Mouse (Mus musculus): Measurements from ENCODE around the gene Agbl4. TPM values are rescaled to one million over a fixed set of nuclear protein-coding genes. Genes with fewer than 3 reads are reported as not detected.

The Agbl4 gene
- polyA plus RNA-seq, 1 experiment from 2014 or later = 2.1 TPM

- Histone ChIP-seq H3K4me1 (peaks cover 40% of the 10 kb centered on the region), H3K27ac (no peak overlapping the region)
Measured at GRCm38 (mm10) chr4:111417716-111418115, 1020.3 kb downstream of the Agbl4 start.

DNA sequence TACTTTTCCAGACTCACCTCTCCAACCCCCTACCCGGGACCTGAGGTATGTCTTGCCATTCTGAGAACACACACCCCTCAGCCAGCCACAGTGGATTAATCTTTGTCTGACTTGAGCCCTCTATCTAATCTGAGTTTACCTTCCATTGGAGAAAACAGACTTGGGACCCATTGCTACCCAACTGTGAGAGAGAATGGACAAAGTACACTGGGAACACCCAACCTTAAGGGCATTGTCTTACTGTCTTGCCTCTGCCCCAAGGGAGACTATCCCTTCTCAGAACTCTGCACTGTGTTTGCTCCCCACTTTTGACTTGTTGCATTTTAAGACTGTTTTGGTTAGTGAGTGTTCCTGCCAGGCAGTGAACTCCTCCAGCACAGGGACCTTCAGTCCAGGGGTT is 1022.0 kb downstream of the Agbl4 start:
- Histone ChIP-seq H3K9ac (no peak overlapping the region), H3K27ac (no peak overlapping the region), H3K4me3 (no peak overlapping the region), H3K9me3 (replicated peaks) (no peaks in the 10 kb centered on the region), H3K27me3 (no peaks in the 10 kb centered on the region), H3K4me2 (replicated peaks) (no peak overlapping the region), H3K36me3 (peaks cover 17% of the 10 kb centered on the region), H3K4me1 (peaks cover 36% of the 10 kb centered on the region)
- 90% methylated on average over 1 of the region's 1 CpGs for WGBS
- ATAC-seq (ENCODE audit: low FRiP score) = no peak

More at GRCm38 (mm10) chr4:111417716-111418115, 1020.3 kb downstream of the Agbl4 start:
- H3K36me3 ChIP-seq = peaks cover 17% of the 10 kb centered on the region
- H3K4me2 ChIP-seq (replicated peaks) = no peak overlapping the region
- no peak overlapping the region for H3K9ac ChIP-seq
- H3K9me3 ChIP-seq (replicated peaks) = no peaks in the 10 kb centered on the region
- no peaks in the 10 kb centered on the region for H3K27me3 ChIP-seq
- 93% methylated on average over 5 of the region's 5 CpGs for WGBS
- no peak for ATAC-seq (ENCODE audit: low FRiP score)
- H3K4me3 ChIP-seq = no peak overlapping the region

GRCm38 (mm10) chr4:111420031-111420430 is 1022.6 kb downstream of the Agbl4 start:
- Histone ChIP-seq H3K4me3 (no peak overlapping the region), H3K9me3 (replicated peaks) (no peaks in the 10 kb centered on the region), H3K36me3 (peaks cover 17% of the 10 kb centered on the region), H3K27me3 (no peaks in the 10 kb centered on the region), H3K4me2 (replicated peaks) (no peak overlapping the region), H3K9ac (no peak overlapping the region), H3K27ac (no peak overlapping the region), H3K4me1 (peaks cover 36% of the 10 kb centered on the region)
- 82% methylated on average over 3 of the region's 3 CpGs for WGBS
- no peak for ATAC-seq (ENCODE audit: low FRiP score)

DNA sequence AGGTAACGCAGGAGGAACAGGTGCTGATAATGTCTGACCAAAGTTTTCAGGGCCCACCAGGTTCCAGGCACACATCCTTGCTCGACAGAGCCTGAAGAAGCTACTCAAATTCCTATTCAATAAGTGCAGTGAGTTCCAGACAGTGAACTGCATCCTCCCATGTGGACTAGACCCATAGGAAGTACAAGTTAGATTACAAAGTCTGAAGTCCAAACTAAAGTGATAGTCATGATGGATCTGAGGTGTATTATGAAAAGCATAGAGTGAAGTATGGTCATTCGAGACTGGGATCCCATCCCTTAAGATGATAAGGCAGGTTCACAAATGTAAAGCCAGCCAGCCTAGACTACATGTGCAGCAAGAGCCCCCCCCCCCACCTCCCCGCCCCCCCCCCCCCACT is 1023.5 kb downstream of the Agbl4 start:
- ATAC-seq (ENCODE audit: low FRiP score) = no peak
- no peak overlapping the region for H3K9ac ChIP-seq
- H3K9me3 ChIP-seq (replicated peaks) = no peaks in the 10 kb centered on the region
- H3K4me1 ChIP-seq = peaks cover 32% of the 10 kb centered on the region
- H3K27me3 ChIP-seq = no peaks in the 10 kb centered on the region
- no peak overlapping the region for H3K27ac ChIP-seq
- H3K36me3 ChIP-seq = peaks cover 17% of the 10 kb centered on the region
- no peak overlapping the region for H3K4me3 ChIP-seq
- 89% methylated on average over 4 of the region's 4 CpGs for WGBS
- H3K4me2 ChIP-seq (replicated peaks) = no peak overlapping the region

GRCm38 (mm10) chr4:111421785-111422184 is 1024.3 kb downstream of the Agbl4 start:
- Histone ChIP-seq H3K27me3 (no peaks in the 10 kb centered on the region), H3K4me1 (peaks cover 25% of the 10 kb centered on the region), H3K9ac (no peak overlapping the region), H3K4me3 (no peak overlapping the region), H3K9me3 (replicated peaks) (no peaks in the 10 kb centered on the region), H3K4me2 (replicated peaks) (no peak overlapping the region), H3K27ac (no peak overlapping the region), H3K36me3 (peaks cover 17% of the 10 kb centered on the region)
- 91% methylated on average over 6 of the region's 6 CpGs for WGBS
- no peak for ATAC-seq (ENCODE audit: low FRiP score)

DNA sequence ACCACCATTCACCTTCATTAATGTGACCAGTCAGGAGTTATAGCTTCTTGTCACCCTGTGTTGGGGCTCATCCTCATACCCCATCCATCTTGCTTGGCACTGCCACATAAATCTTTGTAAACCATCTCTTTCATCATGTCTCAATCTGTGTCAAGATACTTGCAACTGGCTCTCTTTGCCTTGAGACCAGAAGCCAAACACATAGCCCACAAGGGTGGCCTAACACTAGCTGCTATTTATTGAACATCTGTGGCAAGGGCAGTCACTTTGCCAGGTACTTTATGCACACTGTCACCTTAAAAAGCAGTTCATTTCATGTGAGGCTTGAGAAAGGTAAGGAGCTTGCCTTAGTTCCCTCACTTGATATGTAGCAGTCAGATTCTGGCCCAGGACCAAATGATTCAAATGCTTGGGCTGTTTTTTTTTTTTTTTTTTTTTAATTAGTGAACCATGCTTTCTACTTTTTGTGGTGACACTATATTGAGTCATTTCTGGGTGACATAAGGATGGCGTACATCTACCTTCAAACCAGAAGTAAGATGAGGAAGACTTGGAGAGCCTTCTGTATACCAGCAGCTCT is 1027.0 kb downstream of the Agbl4 start:
- Histone ChIP-seq H3K27ac (no peak overlapping the region), H3K27me3 (no peaks in the 10 kb centered on the region), H3K9ac (no peak overlapping the region), H3K9me3 (replicated peaks) (no peaks in the 10 kb centered on the region), H3K4me2 (replicated peaks) (no peak overlapping the region), H3K4me3 (no peak overlapping the region), H3K36me3 (peaks cover 3% of the 10 kb centered on the region; the same call in 1 of the 2 replicates), H3K4me1 (peaks cover 9% of the 10 kb centered on the region; the same call in 1 of the 2 replicates)
- WGBS = 97% methylated on average over 1 of the region's 1 CpGs
- ATAC-seq (ENCODE audit: low FRiP score) = no peak

GRCm38 (mm10) chr4:111425170-111425569 is 1027.7 kb downstream of the Agbl4 start:
- no peak for ATAC-seq (ENCODE audit: low FRiP score)
- Histone ChIP-seq H3K4me3 (no peak overlapping the region), H3K27me3 (no peaks in the 10 kb centered on the region), H3K27ac (no peak overlapping the region), H3K36me3 (peaks cover 3% of the 10 kb centered on the region; the same call in 1 of the 2 replicates), H3K4me2 (replicated peaks) (no peak overlapping the region), H3K9me3 (replicated peaks) (no peaks in the 10 kb centered on the region), H3K9ac (no peak overlapping the region), H3K4me1 (peaks cover 9% of the 10 kb centered on the region; the same call in 1 of the 2 replicates)
- WGBS = 80% methylated on average over 6 of the region's 6 CpGs

DNA sequence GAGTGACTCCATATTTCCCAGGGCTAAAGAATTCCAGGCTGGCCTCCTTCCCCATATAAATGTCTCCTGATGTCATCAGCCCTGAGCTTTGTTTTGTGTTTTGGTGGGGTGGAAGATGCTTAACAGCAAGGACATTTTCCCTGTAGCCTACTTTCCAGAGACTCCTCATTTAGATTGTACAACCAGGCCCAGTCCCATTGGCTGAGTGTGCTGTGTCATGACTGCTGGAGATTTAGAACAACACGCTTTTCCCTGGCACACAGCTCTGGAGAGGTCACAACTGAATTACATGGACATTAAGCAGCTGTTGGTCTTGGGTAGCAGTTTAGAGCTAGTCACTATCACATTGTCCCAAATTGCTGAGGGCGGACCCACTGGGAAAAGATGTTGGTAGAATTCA is 1033.7 kb downstream of the Agbl4 start:
- Histone ChIP-seq H3K36me3 (peaks cover 48% of the 10 kb centered on the region), H3K9me3 (replicated peaks) (no peaks in the 10 kb centered on the region), H3K27me3 (no peaks in the 10 kb centered on the region), H3K4me3 (no peak overlapping the region), H3K4me2 (replicated peaks) (no peak overlapping the region), H3K9ac (no peak overlapping the region), H3K4me1 (0 out of 2 replicates have a peak, but pooled peaks cover 5% of the 10 kb centered on the region), H3K27ac (no peak overlapping the region)
- ATAC-seq (ENCODE audit: low FRiP score) = no peak
- 87% methylated on average over 2 of the region's 2 CpGs for WGBS

- Histone ChIP-seq H3K4me2 (replicated peaks) (no peak overlapping the region), H3K4me1 (0 out of 2 replicates have a peak, but pooled peaks cover 5% of the 10 kb centered on the region), H3K36me3 (peaks cover 53% of the 10 kb centered on the region), H3K27ac (no peak overlapping the region), H3K9ac (no peak overlapping the region), H3K4me3 (no peak overlapping the region), H3K9me3 (replicated peaks) (no peaks in the 10 kb centered on the region), H3K27me3 (no peaks in the 10 kb centered on the region)
- no peak for ATAC-seq (ENCODE audit: low FRiP score)
- 71% methylated on average over 5 of the region's 5 CpGs for WGBS
Measured at GRCm38 (mm10) chr4:111432013-111432412, 1034.6 kb downstream of the Agbl4 start.

- no peak overlapping the region for H3K4me2 ChIP-seq (replicated peaks)
- no peaks in the 10 kb centered on the region for H3K27me3 ChIP-seq
- no peak overlapping the region for H3K9ac ChIP-seq
- H3K4me3 ChIP-seq = no peak overlapping the region
- H3K36me3 ChIP-seq = peaks cover 57% of the 10 kb centered on the region
- 81% methylated on average over 5 of the region's 5 CpGs for WGBS
- no peaks in the 10 kb centered on the region for H3K9me3 ChIP-seq (replicated peaks)
- no peak for ATAC-seq (ENCODE audit: low FRiP score)
- 0 out of 2 replicates have a peak, but pooled peaks cover 5% of the 10 kb centered on the region for H3K4me1 ChIP-seq
- H3K27ac ChIP-seq = no peak overlapping the region
Measured at GRCm38 (mm10) chr4:111432417-111432816, 1035.0 kb downstream of the Agbl4 start.

DNA sequence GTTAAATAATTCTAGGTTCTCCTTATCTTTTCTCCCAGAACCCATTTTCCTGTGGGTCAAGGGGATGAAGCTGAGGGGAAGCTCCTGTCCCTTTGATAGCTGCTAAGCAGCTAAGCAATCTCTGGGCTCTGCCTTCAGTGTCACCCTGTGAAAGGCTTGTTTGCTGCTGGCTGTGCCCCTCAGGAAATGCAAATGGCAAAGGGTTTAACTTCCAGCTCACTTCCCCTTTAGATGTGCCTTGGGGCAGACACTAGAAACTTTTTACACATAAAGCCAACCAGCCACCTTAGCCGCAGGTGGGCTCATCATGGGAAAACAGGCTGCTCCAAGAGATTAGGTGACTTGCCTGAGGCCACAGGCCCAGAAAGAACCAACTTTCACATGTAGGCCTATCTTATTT is 1044.2 kb downstream of the Agbl4 start:
- H3K27ac ChIP-seq = no peak overlapping the region
- no peak overlapping the region for H3K4me3 ChIP-seq
- H3K9me3 ChIP-seq (replicated peaks) = no peaks in the 10 kb centered on the region
- no peak overlapping the region for H3K9ac ChIP-seq
- WGBS = 71% methylated on average over 1 of the region's 1 CpGs
- no peak overlapping the region for H3K4me2 ChIP-seq (replicated peaks)
- peaks cover 30% of the 10 kb centered on the region for H3K4me1 ChIP-seq
- H3K27me3 ChIP-seq = no peaks in the 10 kb centered on the region
- ATAC-seq (ENCODE audit: low FRiP score) = no peak
- H3K36me3 ChIP-seq = peaks cover 14% of the 10 kb centered on the region

- peaks cover 10% of the 10 kb centered on the region; the same call in 1 of the 2 replicates for H3K36me3 ChIP-seq
- H3K9me3 ChIP-seq (replicated peaks) = no peaks in the 10 kb centered on the region
- WGBS = 80% methylated on average over 1 of the region's 1 CpGs
- no peak for ATAC-seq (ENCODE audit: low FRiP score)
- H3K27ac ChIP-seq = peak overlapping the region; percentile 75
- H3K27me3 ChIP-seq = no peaks in the 10 kb centered on the region
- H3K4me1 ChIP-seq = peaks cover 30% of the 10 kb centered on the region
- H3K4me2 ChIP-seq (replicated peaks) = no peak overlapping the region
- H3K4me3 ChIP-seq = no peak overlapping the region
- H3K9ac ChIP-seq = no peak overlapping the region
Measured at GRCm38 (mm10) chr4:111442435-111443238, 1045.2 kb downstream of the Agbl4 start.
